Mouse (Mus musculus) thymus, postnatal 10 days (tissue): ENCODE measurements around the gene Cish.

Experiments used
- DNase-seq, 2 experiments: peaks; one replicate each; pipeline ENCODE4 v3.0.0; 2021; ENCODE audit warnings: low spot score in 2 of 2

Gene Cish

GRCm38 (mm10) chr9:107315791-107316190, 20.0 kb downstream of the Cish start:
- DNase-seq = no peak

GRCm38 (mm10) chr9:107322461-107323050, 26.7 kb downstream of the Cish start:
- DNase-seq = no peak

- no peak for DNase-seq
Observed at GRCm38 (mm10) chr9:107323558-107323957, 27.7 kb downstream of the Cish start.

GRCm38 (mm10) chr9:107324799-107325561, 29.2 kb downstream of the Cish start:
- DNase-seq = no peak

- DNase-seq = no peak
Observed at GRCm38 (mm10) chr9:107325904-107326303, 30.1 kb downstream of the Cish start.

- no peak for DNase-seq
Observed at GRCm38 (mm10) chr9:107327879-107328620, 32.2 kb downstream of the Cish start.

- no peak for DNase-seq
Observed at GRCm38 (mm10) chr9:107330791-107331190, 35.0 kb downstream of the Cish start.

GRCm38 (mm10) chr9:107333686-107334085, 37.9 kb downstream of the Cish start:
- DNase-seq = no peak

GRCm38 (mm10) chr9:107334356-107334755, 38.5 kb downstream of the Cish start:
- DNase-seq = peak; percentile 23 to 28

GRCm38 (mm10) chr9:107335046-107335445, 39.2 kb downstream of the Cish start:
- no peak for DNase-seq

- peak; percentile 39 to 69 for DNase-seq
Observed at GRCm38 (mm10) chr9:107335909-107336308, 40.1 kb downstream of the Cish start.

GRCm38 (mm10) chr9:107336386-107336785, 40.6 kb downstream of the Cish start:
- DNase-seq = no peak

- peak; percentile 68 to 77 for DNase-seq
Observed at GRCm38 (mm10) chr9:107338172-107338883, 42.5 kb downstream of the Cish start, which contains the start of gene Hemk1. Gene Hemk1 (minus strand): TSS chr9:107338350.

- peak; percentile 82 to 83 for DNase-seq
Observed at GRCm38 (mm10) chr9:107340267-107340859, 44.5 kb downstream of the Cish start, which contains the start of gene 6430571L13Rik. Gene 6430571L13Rik (plus strand): TSS chr9:107340602.

- DNase-seq = no peak
Observed at GRCm38 (mm10) chr9:107340911-107341645, 45.3 kb downstream of the Cish start.

- DNase-seq = peak in 1 of 2 experiments; percentile 17
Observed at GRCm38 (mm10) chr9:107342201-107342709, 46.4 kb downstream of the Cish start.

- no peak for DNase-seq
Observed at GRCm38 (mm10) chr9:107343146-107343943, 47.5 kb downstream of the Cish start.

GRCm38 (mm10) chr9:107344027-107344426, 48.2 kb downstream of the Cish start:
- no peak for DNase-seq

- DNase-seq = no peak
Observed at GRCm38 (mm10) chr9:107346081-107346480, 50.3 kb downstream of the Cish start.
